Mouse (Mus musculus): ENCODE measurements around the gene Itga5. TPM values are rescaled to one million over a fixed set of nuclear protein-coding genes. Genes with fewer than 3 reads are reported as not detected.

Gene Itga5
- polyA plus RNA-seq, 1 experiment from 2014 or later = 63.4 TPM

DNA sequence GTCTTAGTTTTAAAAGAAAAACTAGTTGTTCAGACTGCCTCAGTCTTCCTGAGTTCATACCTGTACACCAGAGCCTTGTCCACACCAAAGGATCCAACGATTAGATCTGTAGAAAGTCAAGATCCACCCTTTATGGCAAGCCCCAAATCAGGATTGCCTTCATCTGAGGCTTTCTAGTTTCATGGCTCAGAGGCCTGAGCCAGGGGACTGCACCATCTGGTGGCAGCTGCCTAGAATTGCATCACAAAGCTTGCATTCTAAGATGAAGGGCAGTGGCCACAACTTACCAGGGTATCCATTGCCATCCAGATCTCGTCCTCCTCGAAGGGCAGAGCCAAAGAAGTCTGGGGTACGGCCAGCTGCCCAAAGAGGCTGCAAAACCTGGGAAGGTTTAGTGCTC lies 13.7 kb downstream of the Itga5 start:
- DNase-seq (ENCODE audit: low spot score) (no peak), ATAC-seq (ENCODE audit: low read depth) (no peak)
- WGBS = 29% methylated on average over 4 of the region's 4 CpGs
- Histone ChIP-seq H3K9ac (ENCODE audit: low read depth, low read length) (no peak overlapping the region), H3K9me3 (ENCODE audit: control insufficient read depth, low read length) (no peaks in the 10 kb centered on the region), H3K4me3 (ENCODE audit: low read depth, low read length) (no peak overlapping the region), H3K27me3 (replicated peaks; ENCODE audit: control insufficient read depth, insufficient read depth, low read length) (no peaks in the 10 kb centered on the region), H3K4me2 (ENCODE audit: low read depth, low read length) (no peak overlapping the region), H3K4me1 (ENCODE audit: control insufficient read depth, insufficient read depth, low read length) (no peaks in the 10 kb centered on the region), H3K27ac (replicated peaks; ENCODE audit: low read depth, low read length) (no peak overlapping the region), H3K36me3 (ENCODE audit: control insufficient read depth, insufficient read depth, low read length) (peaks cover 89% of the 10 kb centered on the region)

DNA sequence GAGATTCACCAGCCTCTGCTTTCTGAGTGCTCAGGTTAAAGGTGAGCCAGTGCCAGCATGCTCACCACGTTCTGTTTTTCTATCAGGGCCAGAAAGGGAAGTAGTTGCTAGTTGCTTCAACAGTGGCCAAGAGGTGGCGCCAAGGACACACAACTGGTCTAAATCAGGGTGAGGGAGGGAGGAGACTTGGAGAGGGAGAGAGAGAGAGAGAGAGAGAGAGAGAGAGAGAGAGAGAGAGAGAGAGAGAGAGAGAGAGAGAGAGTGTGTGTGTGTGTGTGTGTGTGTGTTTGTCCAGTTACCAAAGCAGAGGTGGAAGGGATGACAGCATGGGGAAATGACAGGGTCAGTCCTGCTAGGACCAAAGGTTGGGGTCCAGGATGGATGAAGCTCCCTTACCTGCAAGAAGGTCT lies 19.3 kb downstream of the Itga5 start:
- no peak overlapping the region for H3K4me2 ChIP-seq (ENCODE audit: low read depth, low read length)
- peaks cover 85% of the 10 kb centered on the region for H3K36me3 ChIP-seq (ENCODE audit: control insufficient read depth, insufficient read depth, low read length)
- DNase-seq (ENCODE audit: low spot score) (peak; percentile 84), ATAC-seq (ENCODE audit: low read depth) (no peak)
- no peak overlapping the region for H3K4me3 ChIP-seq (ENCODE audit: low read depth, low read length)
- H3K9me3 ChIP-seq (ENCODE audit: control insufficient read depth, low read length) = no peaks in the 10 kb centered on the region
- 5% methylated on average over 2 of the region's 2 CpGs for WGBS
- H3K27me3 ChIP-seq (replicated peaks; ENCODE audit: control insufficient read depth, insufficient read depth, low read length) = no peaks in the 10 kb centered on the region
- H3K4me1 ChIP-seq (ENCODE audit: control insufficient read depth, insufficient read depth, low read length) = no peaks in the 10 kb centered on the region
- H3K27ac ChIP-seq (replicated peaks; ENCODE audit: low read depth, low read length) = no peak overlapping the region
- H3K9ac ChIP-seq (ENCODE audit: low read depth, low read length) = no peak overlapping the region

DNA sequence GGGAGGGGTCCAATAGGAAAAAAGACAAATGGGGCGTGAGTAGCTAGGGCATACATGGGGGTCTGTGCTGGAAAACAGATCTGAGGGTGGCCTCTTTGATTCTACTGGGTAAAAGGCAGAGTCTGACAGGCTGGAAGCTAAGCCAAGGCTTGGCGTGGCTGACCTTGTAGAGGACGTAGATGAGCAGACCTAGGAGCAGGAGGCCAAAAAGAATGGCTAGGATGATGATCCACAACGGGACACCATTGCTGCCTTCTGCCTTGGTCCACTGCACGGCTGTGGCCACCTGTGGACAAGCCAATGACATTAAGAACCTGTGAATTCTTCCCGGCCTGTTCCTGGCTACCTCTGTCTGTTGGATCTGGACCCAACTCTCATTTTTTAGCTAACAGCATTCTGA lies 20.8 kb downstream of the Itga5 start:
- ATAC-seq (ENCODE audit: low read depth) = no peak
- Histone ChIP-seq H3K4me3 (ENCODE audit: low read depth, low read length) (no peak overlapping the region), H3K4me2 (ENCODE audit: low read depth, low read length) (no peak overlapping the region), H3K27me3 (replicated peaks; ENCODE audit: control insufficient read depth, insufficient read depth, low read length) (no peaks in the 10 kb centered on the region; the same call in 1 of the 2 replicates), H3K4me1 (ENCODE audit: control insufficient read depth, insufficient read depth, low read length) (peaks cover 10% of the 10 kb centered on the region), H3K36me3 (ENCODE audit: control insufficient read depth, insufficient read depth, low read length) (peaks cover 70% of the 10 kb centered on the region), H3K27ac (replicated peaks; ENCODE audit: low read depth, low read length) (no peak overlapping the region), H3K9ac (ENCODE audit: low read depth, low read length) (no peak overlapping the region), H3K9me3 (ENCODE audit: control insufficient read depth, low read length) (no peaks in the 10 kb centered on the region)
- no peak for DNase-seq (ENCODE audit: low spot score)
- 91% methylated on average over 6 of the region's 6 CpGs for WGBS

DNA sequence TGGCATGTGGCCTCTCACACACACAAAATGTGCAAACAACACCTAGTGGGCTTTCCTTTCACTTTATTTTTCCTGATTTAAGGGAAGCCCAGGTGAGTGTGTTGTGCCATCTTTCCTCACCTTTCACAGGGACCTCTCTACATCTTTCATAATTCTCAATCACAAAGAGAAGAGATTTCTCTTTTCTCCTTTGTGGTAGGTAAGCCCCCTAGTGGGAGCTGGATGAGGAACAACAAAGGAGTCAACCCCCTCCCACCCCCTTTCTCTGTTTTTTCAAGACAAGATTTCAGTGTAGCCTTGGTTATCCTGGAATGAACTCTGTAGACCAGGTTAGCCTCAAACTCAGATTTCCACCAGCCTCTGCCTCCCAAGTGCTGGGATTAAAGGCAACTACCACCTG lies 23.0 kb downstream of the Itga5 start:
- H3K9me3 ChIP-seq (ENCODE audit: control insufficient read depth, low read length) = no peaks in the 10 kb centered on the region
- no peak overlapping the region for H3K27ac ChIP-seq (replicated peaks; ENCODE audit: low read depth, low read length)
- no peak overlapping the region for H3K4me2 ChIP-seq (ENCODE audit: low read depth, low read length)
- ATAC-seq (ENCODE audit: low read depth) (no peak), DNase-seq (ENCODE audit: low spot score) (no peak)
- H3K9ac ChIP-seq (ENCODE audit: low read depth, low read length) = no peak overlapping the region
- H3K36me3 ChIP-seq (ENCODE audit: control insufficient read depth, insufficient read depth, low read length) = peaks cover 48% of the 10 kb centered on the region
- H3K4me3 ChIP-seq (ENCODE audit: low read depth, low read length) = no peak overlapping the region
- H3K4me1 ChIP-seq (ENCODE audit: control insufficient read depth, insufficient read depth, low read length) = peaks cover 14% of the 10 kb centered on the region
- H3K27me3 ChIP-seq (replicated peaks; ENCODE audit: control insufficient read depth, insufficient read depth, low read length) = peaks cover 8% of the 10 kb centered on the region; the same call in 1 of the 2 replicates

DNA sequence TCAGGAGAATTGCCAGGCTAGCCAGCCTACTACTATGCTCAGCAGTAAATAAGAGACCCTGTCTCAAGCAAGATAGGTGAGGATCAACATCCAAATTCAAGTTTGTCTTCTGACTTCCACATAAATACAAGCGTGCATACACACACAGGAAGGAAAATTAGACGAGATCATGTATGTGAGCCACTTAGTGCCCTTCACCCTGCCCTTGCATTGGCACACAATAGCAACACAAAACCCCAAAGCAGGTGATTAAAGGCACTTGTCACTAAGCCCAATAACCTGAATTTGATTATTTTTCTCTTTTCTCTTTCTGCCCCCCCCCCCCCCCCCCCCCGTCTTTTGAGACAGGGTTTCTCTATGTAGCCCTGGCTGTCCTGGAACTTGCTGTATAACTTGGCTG lies 23.6 kb downstream of the Itga5 start:
- no peak overlapping the region for H3K4me2 ChIP-seq (ENCODE audit: low read depth, low read length)
- H3K27ac ChIP-seq (replicated peaks; ENCODE audit: low read depth, low read length) = no peak overlapping the region
- peaks cover 14% of the 10 kb centered on the region for H3K4me1 ChIP-seq (ENCODE audit: control insufficient read depth, insufficient read depth, low read length)
- peaks cover 8% of the 10 kb centered on the region; the same call in 1 of the 2 replicates for H3K27me3 ChIP-seq (replicated peaks; ENCODE audit: control insufficient read depth, insufficient read depth, low read length)
- H3K4me3 ChIP-seq (ENCODE audit: low read depth, low read length) = no peak overlapping the region
- H3K9ac ChIP-seq (ENCODE audit: low read depth, low read length) = no peak overlapping the region
- no peaks in the 10 kb centered on the region for H3K9me3 ChIP-seq (ENCODE audit: control insufficient read depth, low read length)
- ATAC-seq (ENCODE audit: low read depth) (no peak), DNase-seq (ENCODE audit: low spot score) (no peak)
- H3K36me3 ChIP-seq (ENCODE audit: control insufficient read depth, insufficient read depth, low read length) = peaks cover 42% of the 10 kb centered on the region
- 84% methylated on average over 2 of the region's 3 CpGs for WGBS

DNA sequence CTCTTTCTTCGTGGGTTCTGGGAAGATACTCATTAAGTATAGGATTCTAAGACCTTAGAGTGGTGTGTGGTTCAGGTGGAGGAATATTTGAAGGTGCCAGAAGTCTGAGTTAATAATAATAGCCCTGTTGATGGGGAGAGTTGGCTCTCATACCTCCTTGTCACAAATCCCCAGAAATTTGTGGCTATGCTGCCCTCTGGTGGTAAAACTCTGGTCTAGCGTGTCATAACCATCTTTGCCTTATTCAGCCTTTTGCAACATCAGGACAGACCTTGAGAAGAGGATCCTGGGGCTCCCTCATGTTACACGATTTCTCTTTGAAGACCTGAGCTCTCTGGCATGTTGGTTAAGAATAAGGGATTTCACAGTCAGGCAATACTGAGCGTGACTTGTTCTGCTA lies 24.1 kb downstream of the Itga5 start:
- Histone ChIP-seq H3K36me3 (ENCODE audit: control insufficient read depth, insufficient read depth, low read length) (peaks cover 36% of the 10 kb centered on the region), H3K27ac (replicated peaks; ENCODE audit: low read depth, low read length) (no peak overlapping the region), H3K4me3 (ENCODE audit: low read depth, low read length) (no peak overlapping the region), H3K9me3 (ENCODE audit: control insufficient read depth, low read length) (no peaks in the 10 kb centered on the region), H3K4me1 (ENCODE audit: control insufficient read depth, insufficient read depth, low read length) (peaks cover 18% of the 10 kb centered on the region), H3K27me3 (replicated peaks; ENCODE audit: control insufficient read depth, insufficient read depth, low read length) (peaks cover 8% of the 10 kb centered on the region; the same call in 1 of the 2 replicates), H3K4me2 (ENCODE audit: low read depth, low read length) (no peak overlapping the region), H3K9ac (ENCODE audit: low read depth, low read length) (no peak overlapping the region)
- DNase-seq (ENCODE audit: low spot score) = peak; percentile 85
- 21% methylated on average over 4 of the region's 4 CpGs for WGBS
- peak; percentile 28; the same call in 1 of the 2 replicates for ATAC-seq (ENCODE audit: low read depth)

DNA sequence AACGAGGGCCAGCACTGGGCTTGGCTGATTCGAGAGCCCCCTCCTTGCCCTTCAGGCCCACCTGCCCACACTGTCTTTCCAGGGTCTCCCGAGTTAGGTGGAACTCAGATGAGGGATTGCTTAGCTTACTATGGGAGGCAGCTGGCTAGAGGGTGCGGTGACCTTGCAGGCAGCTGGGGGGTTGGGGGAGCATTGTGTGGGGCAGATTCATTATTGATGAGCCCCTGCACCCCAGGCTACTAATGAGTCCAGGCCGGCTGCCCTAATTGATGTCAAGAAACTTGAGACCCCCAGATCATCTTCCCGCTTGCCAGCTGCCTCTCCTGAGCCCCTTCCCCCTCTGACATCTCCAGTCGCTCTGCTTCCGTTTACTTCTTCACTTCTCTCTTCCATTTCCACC lies 25.0 kb downstream of the Itga5 start:
- no peak for DNase-seq (ENCODE audit: low spot score)
- peaks cover 18% of the 10 kb centered on the region for H3K4me1 ChIP-seq (ENCODE audit: control insufficient read depth, insufficient read depth, low read length)
- ATAC-seq (ENCODE audit: low read depth) = no peak
- no peaks in the 10 kb centered on the region for H3K9me3 ChIP-seq (ENCODE audit: control insufficient read depth, low read length)
- H3K27ac ChIP-seq (replicated peaks; ENCODE audit: low read depth, low read length) = no peak overlapping the region
- H3K36me3 ChIP-seq (ENCODE audit: control insufficient read depth, insufficient read depth, low read length) = peaks cover 30% of the 10 kb centered on the region
- H3K27me3 ChIP-seq (replicated peaks; ENCODE audit: control insufficient read depth, insufficient read depth, low read length) = peaks cover 8% of the 10 kb centered on the region; the same call in 1 of the 2 replicates
- WGBS = 13% methylated on average over 8 of the region's 8 CpGs
- H3K4me2 ChIP-seq (ENCODE audit: low read depth, low read length) = no peak overlapping the region
- H3K9ac ChIP-seq (ENCODE audit: low read depth, low read length) = no peak overlapping the region
- no peak overlapping the region for H3K4me3 ChIP-seq (ENCODE audit: low read depth, low read length)

DNA sequence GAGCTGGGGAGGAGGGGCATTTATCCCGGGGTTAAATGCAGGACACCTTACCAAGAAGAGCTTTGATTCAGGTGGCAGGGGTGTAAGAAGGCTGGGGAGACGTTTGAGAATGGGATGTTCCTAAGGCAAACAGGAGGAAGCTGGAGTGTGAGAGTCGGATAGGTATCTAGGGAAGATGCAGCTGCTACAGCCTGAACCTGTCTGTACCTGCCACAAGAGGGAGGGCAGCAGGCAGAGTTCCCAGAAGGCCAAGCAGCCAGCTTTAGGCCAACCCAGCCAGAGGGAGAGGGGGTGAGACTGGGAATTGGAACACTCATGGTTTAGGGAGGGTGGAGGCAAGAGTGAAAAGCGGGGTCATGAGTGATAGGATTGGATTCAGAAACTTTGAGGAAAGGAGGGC lies 25.8 kb downstream of the Itga5 start:
- peak overlapping the region; percentile 53; the same call in 1 of the 2 replicates for H3K4me3 ChIP-seq (ENCODE audit: low read depth, low read length)
- no peak overlapping the region for H3K9ac ChIP-seq (ENCODE audit: low read depth, low read length)
- H3K9me3 ChIP-seq (ENCODE audit: control insufficient read depth, low read length) = no peaks in the 10 kb centered on the region
- H3K27me3 ChIP-seq (replicated peaks; ENCODE audit: control insufficient read depth, insufficient read depth, low read length) = peaks cover 8% of the 10 kb centered on the region; the same call in 1 of the 2 replicates
- H3K4me2 ChIP-seq (ENCODE audit: low read depth, low read length) = peak overlapping the region; percentile 69
- DNase-seq (ENCODE audit: low spot score) (peak; percentile 71), ATAC-seq (ENCODE audit: low read depth) (peak; percentile 16; the same call in 1 of the 2 replicates)
- H3K36me3 ChIP-seq (ENCODE audit: control insufficient read depth, insufficient read depth, low read length) = peaks cover 23% of the 10 kb centered on the region
- no peak overlapping the region for H3K27ac ChIP-seq (replicated peaks; ENCODE audit: low read depth, low read length)
- 22% methylated on average over 4 of the region's 4 CpGs for WGBS
- H3K4me1 ChIP-seq (ENCODE audit: control insufficient read depth, insufficient read depth, low read length) = peaks cover 18% of the 10 kb centered on the region

DNA sequence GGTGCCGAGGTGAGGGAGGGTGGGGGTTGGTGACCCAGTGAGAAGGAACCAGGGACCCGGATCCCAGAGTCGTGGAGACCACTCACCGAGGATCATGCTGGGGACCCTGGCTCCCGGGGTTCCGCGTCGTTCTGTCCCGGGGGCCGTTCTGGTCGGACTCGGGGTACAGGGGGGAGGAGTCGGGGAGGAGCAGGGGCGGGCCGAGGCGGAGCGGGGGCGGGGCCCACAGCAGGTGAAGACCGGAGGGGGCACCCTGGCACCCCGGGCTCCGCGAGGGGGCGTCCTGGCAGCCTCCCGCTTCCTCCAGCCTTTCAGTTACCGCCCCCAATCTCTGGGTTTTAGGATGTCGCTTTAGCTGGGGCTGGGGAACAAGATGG lies 26.6 kb downstream of the Itga5 start, which contains the start of gene Zfp385a:
Gene Zfp385a, minus strand, starts transcription at position 133 of the 377 bp plus-strand sequence.
- no peak within 1 kb of the TSS; the same call in 1 of the 2 replicates for H3K27ac ChIP-seq (replicated peaks; ENCODE audit: low read depth, low read length)
- DNase-seq (ENCODE audit: low spot score) (no peak), ATAC-seq (ENCODE audit: low read depth) (peak; percentile 44)
- peak within 1 kb of the TSS; percentile 69 for H3K4me2 ChIP-seq (ENCODE audit: low read depth, low read length)
- peak within 1 kb of the TSS; percentile 53 for H3K4me3 ChIP-seq (ENCODE audit: low read depth, low read length)
- peak within 1 kb of the TSS; percentile 58 for H3K9ac ChIP-seq (ENCODE audit: low read depth, low read length)
- no peaks in the 10 kb centered on the region for H3K9me3 ChIP-seq (ENCODE audit: control insufficient read depth, low read length)
- H3K4me1 ChIP-seq (ENCODE audit: control insufficient read depth, insufficient read depth, low read length) = peaks cover 23% of the 10 kb centered on the region
- H3K27me3 ChIP-seq (replicated peaks; ENCODE audit: control insufficient read depth, insufficient read depth, low read length) = peaks cover 8% of the 10 kb centered on the region; the same call in 1 of the 2 replicates
- 5% methylated on average over 8 of the region's 26 CpGs for WGBS
- H3K36me3 ChIP-seq (ENCODE audit: control insufficient read depth, insufficient read depth, low read length) = peaks cover 14% of the 10 kb centered on the region

Measured in embryonic facial prominence, embryonic 14.5 days (tissue).